Mouse (Mus musculus) CD8-positive naive resting alpha-beta T cell, adult 2 months (primary cell): ENCODE measurements at regions not wholly inside any gene's neighbourhood (a gene's known extent, or its start where the extent isn't known, plus 50 kb on each side); places are given as distances from the start of the nearest gene placed in this dataset.
A peak's percentile ranks its signal among the peaks of the same experiment; 100 is the strongest.

ENCODE experiments used
- DNase-seq, 2 experiments: peaks; one replicate each; pipeline ENCODE4 v3.0.0; 2022; ENCODE audit warnings: low read depth in 2 of 2, low spot score in 2 of 2

DNA sequence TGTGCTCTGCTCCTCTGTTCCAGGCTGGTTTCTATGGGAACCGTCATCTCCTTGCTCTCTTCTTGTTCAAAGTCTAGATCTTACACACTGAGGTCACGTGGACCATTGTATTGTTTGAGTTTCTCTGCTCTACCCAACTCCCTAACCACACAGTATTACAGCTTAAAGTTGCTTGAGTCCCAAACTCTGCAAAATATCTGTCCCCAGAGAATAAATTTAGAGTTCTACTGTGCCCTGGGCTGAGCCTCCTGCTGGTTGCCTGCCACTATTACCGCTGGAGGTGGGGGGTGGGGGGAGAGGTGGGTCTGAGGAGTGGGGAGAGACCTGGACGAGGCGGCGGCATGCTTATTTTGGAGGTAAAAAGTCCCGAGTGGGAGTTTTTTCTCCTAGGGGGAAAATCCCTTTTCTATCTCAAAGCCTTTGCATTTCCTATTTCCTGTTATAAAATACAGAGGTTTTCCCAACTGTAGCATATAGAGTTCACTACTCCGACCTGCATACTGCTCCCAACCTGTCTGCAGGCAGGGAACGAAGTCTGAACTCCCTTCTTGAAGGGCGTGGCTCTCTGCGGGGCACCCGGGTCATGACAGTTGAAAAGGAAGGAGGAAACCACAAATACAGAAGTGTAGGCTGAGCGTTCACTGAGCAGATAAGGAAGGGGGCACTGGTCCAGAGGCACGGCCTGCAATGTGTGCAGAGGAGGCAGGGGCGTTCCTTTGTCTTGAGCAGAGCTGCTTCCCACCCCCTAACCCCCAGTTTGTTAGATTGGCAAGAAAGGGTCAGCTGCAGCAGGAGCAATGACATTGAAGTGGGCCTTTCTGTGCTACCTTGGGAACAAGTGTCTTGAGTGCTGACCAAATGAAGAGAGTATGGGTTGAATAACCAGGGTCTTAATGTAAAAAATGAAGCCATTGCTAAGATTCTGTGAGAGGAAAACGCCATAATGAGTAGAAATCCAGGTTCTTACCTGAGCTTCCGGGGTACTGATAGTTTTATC, 188.7 kb downstream of the Akap7 start:
- peak; percentile 1 to 3 for DNase-seq

DNA sequence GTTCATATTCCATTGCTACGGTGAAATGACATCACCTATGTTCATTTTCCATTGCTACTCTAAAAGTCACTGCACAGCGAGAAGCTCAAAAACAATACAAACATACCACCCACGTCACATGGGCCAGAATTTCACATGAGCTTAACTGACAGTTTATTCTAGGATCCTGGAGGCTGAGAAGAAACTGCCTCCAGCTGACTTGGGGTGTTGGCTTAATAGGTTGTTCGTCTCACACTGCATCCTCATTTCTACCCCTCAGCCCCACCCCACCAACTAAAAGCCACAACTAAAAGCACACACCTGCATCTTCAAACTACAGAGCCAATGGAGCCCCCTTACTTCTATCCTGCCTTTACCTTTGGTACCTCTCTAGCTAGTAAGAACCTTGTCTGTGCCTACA, 187.0 kb upstream of the Arg1 start:
- no peak for DNase-seq

DNA sequence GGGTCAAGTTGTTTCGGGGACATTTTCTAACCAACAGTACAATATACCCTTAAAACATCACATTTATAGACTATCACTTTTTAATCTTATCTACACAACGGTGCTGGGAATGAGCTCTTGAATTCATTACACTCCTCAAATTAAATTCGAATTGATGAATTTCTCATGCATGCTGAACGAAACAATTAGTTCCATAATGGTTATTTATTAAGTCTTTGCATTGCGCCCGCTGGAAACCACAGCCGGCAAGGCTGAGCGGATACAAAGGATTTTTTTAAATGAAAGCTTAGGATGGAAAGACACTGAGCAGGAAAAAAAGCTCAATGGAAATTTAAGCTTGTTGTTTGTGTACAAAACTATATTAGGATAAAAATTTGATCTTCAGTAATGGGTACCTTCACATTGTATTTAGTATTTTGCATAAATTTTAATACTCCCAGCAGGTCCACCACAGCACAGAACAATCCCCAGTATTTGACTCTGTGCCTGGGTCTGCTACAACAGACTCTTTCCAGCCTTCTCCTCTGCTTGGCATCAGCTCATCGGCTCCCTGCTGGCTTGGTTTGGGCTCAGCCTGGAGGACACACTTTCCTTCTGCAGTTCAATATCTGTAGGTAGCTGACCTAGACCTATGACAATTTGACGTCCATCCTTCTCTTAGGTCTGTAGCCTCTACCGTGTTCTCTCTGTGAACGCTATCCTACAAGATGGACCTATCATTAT, 185.3 kb upstream of the Arg1 start:
- DNase-seq, result no peak

DNA sequence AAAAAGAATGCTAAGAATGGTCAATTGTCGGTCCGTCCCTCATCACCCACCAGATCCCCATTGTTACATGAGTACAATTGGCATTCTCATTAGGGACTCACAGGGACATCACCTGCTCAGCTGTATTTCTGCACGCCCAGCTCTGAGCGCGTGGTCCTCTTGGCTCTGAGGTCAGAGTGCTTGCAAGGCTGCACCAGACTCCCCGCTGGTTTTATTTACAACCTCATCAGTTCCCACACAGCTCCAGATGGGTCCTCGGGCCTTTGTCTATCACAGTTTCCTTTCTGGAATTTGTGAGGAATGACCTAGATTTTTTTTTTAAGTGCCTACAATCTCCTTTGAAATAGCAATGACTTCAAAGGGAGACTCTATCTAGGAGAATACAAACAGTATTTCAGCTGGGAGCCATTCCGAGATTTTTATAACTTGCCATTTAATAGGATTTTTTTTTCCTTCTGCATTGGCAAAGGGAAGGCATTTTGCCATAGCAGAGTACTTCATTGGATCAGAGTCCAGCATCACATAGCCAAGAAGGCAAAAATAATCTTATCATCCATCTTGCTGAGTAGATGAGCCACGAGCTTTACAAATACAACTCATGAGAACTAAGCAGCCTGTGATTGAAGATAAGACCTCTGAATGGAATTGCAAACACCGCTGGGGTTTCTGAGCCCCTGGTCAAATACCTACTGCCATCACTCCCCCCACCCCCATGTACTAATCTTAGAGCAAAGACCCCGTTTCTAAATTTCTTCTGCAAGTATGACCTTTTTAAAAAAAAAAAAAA, 184.5 kb upstream of the Arg1 start:
- no peak for DNase-seq

DNA sequence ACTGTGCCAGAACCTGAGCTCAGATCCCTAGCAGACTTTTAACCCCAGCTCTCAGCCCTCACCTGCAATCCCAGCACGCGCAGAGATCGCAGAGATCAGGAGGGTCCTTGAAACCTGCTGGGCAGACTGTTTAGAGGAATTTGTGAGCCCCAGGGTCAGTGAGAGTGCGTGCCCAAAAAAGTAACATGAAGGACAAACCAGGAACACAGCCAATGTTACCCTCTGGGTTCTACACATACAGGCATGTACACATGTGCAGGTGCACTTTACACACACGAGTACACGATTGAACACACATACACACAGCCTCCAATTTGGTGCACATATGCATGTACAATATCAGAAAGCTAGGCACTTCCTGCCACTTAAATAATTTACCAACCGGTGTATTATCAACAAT, 183.9 kb upstream of the Arg1 start:
- no peak for DNase-seq

DNA sequence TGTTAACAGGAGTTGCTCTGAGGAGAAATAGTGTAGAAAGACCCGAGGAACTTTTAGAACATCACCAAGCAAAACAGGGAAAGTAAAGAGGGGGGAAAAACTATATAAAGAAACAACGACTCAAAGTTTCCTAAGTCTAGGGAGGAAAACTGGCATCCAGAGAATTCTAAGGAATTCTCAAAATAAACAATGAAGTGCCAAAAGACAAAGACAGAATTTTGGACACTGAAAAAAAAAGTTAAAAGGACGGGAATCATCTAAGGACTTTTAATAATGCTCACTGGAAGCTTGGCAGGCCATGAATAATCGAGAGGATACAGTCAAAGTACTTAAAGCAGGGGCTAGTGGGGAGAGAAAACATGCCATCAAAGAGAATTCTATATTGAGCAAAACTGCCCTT, 170.8 kb upstream of the Arg1 start:
- no peak for DNase-seq

DNA sequence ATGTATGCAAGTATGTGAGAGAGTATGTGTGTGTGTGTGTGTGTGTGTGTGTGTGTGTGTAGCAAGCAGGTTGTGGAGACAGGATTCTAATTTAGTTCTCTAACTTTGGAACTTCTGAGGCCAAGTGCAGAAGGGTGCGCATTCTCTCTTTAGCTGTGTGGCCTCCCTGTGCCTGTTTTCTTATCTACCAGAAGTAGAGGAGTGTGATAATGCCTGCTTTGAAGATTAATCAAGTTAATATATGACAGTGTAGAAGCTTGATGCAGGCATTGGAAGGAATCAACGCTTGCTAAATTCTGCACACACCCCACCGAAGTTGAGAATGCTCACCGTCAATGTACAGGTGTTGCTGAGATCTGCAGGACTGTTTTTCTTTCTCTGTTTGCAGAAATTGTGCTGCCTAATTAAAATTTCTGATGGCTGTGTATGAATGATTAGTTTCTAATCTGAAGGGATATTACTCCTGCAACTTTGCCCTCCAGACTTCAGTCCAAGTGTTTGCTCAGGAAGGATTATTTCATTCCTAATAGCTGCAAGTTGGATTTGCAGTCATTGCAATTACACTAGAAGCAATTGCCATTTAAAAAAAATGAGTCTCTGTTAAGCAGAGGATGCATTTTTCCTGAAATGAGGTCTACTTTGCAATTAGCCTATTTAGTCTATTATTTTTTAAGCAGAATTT, 162.6 kb upstream of the Arg1 start:
- no peak for DNase-seq

DNA sequence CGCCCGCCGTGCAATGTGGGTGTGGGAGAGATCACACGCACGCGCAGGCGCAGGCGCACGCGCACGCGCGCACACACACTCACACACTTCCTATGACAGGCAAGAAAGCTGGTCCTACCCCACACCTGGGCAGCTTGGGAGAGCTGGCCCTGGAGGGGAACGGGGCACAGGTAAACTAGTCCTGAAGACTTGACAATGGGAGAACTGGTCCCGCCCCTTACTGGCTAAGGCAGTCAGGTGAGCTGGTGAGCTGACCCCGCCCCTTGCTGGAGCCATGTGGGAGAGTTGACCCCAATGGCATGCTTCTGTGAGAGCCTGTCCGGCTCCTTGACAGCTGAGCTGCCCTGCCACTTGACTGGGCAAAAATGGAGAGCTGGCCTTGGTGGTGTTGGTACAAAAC, 159.5 kb upstream of the Arg1 start:
- no peak for DNase-seq

DNA sequence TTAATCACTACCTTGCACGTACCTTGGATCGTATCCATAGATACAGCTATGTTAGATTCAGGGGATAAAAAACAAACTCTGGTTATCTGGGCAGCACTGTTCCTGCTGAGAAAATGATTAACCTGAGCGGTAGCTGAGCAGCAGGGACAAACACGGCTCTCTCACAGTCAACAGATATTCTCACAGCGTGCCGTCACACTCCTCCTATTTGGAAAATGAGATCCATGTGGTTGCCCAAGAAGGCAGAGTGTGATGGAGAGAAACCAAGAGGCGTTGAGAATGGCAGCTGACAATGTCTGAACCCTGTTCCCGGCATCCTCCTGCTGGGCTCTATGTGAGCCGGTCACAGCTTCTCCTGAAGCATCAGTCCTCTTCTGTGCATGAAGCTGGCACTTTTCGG, 155.6 kb upstream of the Arg1 start:
- no peak for DNase-seq

DNA sequence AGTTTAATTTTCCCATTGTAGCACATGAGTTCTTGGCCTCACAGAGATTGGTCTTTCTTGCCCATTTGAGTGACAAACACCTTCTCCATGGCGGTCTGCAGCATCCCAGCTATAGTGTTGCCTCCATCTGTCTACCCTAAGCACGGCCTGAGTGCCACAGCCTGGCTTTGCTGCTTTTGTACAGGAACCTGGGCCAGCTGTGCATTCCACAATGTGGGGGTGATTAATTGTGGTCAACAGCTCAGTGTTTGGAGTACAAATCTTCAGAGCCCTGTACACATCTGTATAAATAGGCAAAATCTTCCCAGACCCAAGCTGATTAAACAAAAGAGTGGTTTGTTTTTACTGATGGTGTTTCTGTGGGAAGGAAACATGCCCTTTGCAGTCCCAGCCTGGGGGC, 145.3 kb upstream of the Arg1 start:
- no peak for DNase-seq

DNA sequence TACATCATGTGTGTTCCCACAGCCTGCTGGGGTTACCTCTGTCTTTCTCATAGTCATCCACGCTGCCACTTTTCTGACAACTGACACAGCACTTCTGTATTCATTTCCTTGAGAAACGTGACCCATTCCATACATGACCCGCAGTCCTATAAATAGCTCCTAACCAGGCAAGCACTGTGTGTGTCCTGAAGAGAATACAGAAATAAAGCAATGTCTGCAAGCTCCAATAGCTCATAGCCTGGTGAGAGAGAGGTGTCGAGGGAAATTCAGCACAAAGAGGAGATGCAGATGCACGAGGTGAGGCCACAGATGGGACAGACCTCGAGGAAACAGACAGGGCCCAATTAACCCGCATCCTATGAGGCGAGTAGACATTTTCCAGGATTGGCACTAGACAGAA, 141.0 kb upstream of the Arg1 start:
- no peak for DNase-seq

DNA sequence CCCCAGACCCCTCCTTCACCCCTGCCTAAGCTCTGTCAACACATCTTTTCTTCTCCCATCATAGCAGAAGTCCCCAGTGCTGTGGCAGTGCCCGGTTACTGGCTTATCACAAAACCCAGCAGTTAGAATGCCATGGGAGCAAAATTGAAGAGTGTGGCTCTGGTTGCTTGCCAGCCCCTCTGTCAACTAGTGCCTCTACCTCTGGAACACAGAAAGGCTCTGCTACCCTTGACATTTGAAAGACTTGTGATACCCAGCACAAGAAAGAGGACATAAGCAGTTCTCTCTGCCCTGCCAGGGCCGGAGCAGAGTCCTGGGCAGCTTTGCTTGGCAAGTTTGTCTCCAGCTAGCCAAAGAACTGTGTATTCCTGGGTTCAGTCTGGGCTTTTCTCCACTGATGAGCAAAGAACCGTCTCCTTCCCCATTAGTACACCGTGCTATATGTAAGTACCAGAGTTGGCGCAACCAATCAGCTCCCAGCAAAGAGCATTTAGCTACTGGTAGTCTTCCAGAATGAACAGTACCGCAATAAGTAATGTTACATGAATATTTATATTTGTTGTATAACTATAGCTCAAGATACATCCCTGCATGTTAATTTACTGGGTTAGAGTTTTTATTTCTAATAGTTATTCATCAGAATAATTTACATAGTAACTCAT, 137.5 kb upstream of the Arg1 start:
- DNase-seq, result no peak

DNA sequence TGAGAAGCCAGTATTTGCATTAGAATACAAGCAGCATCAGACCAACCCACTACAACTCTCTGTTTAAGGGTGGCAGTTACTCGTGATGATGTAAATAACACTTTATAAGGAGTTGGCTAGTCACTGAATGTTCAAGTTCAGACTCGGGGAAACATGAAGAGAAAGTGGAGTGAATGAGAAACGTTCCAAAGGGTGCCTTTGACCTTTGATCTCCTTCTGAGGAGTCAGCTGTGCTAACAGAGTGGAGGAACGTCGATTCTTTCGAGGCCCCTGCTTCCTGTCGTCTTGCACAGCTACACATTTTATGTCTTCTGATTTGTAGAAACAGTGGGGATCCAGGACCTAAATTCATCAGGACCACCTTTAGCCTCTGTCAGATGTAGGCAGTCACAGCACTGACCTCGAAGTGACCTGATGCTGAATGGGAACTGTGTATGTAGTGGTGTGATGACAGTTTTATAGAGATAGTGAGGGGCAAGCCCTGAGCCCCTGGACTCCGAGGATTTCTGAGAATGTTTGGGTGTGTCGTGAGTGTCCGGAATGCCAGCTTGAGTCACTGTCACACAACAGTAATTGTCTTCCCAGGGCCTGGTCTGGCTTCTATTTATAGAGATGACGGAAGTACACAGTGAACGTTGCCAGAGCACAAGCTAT, 134.2 kb upstream of the Arg1 start:
- DNase-seq, result no peak

DNA sequence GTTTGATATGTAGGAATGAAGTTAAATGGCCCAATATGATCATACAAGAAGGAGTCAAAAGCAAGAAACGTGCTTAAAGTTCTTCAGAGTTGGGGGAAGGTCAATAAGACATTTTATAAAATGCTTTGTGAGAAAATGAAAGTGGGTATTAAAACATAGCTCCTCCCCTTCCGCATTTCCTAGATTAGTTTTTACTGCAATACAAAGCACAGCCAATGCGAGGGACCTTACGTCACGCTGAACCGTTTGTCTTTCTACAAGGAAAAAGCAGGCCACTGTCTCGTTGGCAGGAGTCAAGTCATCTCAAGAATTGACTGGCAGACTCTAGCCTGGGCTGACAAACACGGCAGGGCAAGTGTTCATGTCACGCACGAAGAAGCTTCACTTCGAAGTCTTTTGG, 131.4 kb upstream of the Arg1 start:
- no peak for DNase-seq

DNA sequence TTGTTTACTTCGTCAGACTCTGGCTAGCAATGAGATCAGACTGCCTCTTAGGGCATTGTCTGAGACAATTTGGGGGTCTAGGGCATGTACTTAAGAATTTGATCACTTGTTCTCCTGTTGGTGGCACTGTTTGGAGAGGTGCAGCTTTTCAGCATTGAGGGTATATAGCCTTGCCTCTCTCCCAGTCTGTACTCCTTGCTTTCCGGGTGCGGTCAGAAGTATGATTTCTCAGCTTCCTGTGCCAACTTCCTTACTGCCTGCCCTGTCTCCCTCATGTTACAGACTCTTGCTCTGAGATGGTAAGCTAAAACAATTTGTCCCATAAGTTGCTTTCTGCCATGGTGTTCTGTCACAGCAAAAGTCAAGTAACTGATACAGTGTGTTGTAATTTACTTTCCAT, 124.7 kb upstream of the Arg1 start:
- DNase-seq, result no peak

DNA sequence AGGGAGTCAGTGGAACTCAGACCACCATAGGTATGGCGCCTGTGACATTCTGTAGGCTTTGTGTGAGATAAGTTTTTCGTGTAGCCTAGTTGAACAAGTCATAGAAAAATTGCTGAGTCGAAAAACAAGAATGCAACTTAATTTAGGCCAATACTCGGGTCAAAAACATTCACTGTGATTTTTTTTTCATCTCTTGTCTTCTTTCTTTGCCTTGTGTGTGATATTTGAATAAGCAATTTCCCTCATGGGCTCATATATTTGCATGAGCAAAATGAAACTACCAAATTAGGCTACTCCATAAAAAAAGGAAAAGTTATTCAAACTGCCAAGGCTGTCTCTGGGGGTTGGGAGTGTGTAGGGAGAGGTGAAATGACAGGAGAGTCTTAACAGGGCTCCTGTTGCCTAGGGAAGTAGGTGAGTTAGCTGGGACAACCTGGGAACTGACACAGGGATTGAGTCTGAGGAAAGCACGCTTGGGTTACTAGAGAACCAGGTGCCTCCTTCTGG, 124.1 kb upstream of the Arg1 start:
- no peak for DNase-seq

DNA sequence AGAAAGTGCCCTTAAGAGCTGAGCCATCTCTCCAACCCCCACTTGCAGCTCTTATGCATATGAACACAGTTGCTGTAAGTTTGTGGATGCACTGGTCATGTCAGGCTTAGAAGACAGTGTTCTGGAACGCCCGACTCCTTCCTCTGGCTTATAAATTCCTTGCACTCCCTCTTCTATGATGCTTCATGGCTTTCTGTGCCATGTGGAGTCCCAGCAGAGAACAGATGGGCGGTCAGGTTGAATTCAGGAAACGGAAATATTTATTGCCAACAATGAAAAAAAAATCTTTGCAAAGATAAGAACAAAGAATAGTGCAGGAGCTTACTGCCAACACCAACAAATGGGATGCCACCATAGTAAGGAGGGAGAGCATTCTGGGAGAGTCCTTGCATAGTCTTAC, 113.9 kb upstream of the Arg1 start:
- no peak for DNase-seq

DNA sequence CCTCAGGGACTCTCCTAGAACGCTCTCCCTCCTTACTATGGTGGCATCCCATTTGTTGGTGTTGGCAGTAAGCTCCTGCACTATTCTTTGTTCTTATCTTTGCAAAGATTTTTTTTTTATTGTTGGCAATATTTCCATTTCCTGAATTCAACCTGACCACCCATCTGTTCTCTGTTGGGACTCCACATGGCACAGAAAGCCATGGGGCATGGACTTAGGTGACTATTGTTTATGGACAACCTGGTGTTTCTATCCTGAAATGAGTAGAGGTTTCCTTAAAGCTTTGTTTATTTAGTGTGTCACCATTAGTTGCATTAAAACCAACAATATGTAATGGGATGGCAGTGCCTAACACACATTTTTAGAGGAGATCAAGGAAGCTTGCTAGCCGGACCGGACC, 112.6 kb upstream of the Arg1 start:
- no peak for DNase-seq

DNA sequence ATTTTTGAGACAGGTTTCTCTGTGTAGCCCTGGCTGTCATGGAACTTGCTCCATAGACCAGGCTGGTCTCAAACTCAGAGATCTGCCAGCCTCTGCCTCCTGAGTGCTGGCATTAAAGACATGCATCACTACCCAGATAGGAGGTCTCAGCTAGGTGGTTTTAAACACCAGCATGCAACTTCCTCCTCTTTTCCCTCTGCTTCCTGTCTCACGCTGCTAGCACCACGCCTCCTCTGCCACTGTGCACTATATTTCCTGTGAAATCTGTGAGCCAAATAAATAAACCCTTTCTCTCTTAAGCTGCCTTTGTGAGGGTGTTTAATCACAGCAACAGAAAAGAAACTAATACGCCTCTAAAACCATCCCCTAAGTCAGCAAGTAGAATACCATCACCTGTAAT, 109.6 kb upstream of the Arg1 start:
- DNase-seq, result no peak

DNA sequence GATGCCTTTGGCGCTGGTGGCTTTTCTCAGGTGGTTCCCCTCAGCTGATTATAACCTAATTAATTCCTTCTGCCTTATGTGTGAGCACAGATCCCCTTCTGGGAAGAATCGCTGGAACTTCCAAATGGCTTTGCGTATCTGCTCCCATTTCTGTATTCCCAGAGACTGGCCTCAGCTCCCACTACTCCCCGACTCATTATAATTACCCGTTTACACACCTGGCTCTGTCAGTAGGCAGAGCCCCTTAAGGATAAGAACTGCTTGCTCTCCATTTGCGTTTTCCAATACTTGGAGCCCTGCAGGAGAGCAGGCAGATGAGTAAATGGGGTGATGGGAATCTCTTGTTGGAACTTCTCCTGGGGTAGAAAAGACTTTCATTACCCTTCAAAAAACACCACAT, 108.1 kb upstream of the Arg1 start:
- DNase-seq, result no peak
